Mouse (Mus musculus) liver, embryonic 12.5 days (tissue): ENCODE measurements around the gene Gm10964. TPM values are rescaled to one million over a fixed set of nuclear protein-coding genes. Genes with fewer than 3 reads are reported as not detected.

Experiments used
- ATAC-seq: fragments of 200-750 bp; cut with Nextera tagmentation; 2 replicates; pipeline ENCODE4 v1.8.0; 2017; ENCODE audit warnings: moderate number of reproducible peaks, mild to moderate bottlenecking, moderate library complexity
- H3K27ac ChIP-seq: fragments of 300-500 bp; sonication (generic); 2 replicates; pipeline ENCODE4 v1.5.1; 2016; ENCODE audit warnings: mild to moderate bottlenecking
- H3K27me3 ChIP-seq: fragments of 300-500 bp; sonication (generic); replicated peaks from 2 replicates; pipeline ENCODE4 v1.6.1; 2016; ENCODE audit warnings: mild to moderate bottlenecking, moderate library complexity
- H3K36me3 ChIP-seq: fragments of 300-500 bp; sonication (generic); 2 replicates; pipeline ENCODE4 v1.6.1; 2016; ENCODE audit warnings: mild to moderate bottlenecking, moderate library complexity
- H3K4me1 ChIP-seq: fragments of 300-500 bp; sonication (generic); 2 replicates; pipeline ENCODE4 v1.6.1; 2016
- H3K4me2 ChIP-seq: fragments of 300-500 bp; sonication (generic); 2 replicates; pipeline ENCODE4 v1.6.1; 2016; ENCODE audit warnings: mild to moderate bottlenecking, moderate library complexity
- H3K4me3 ChIP-seq: fragments of 300-500 bp; sonication (generic); 2 replicates; pipeline ENCODE4 v1.5.1; 2016; ENCODE audit warnings: mild to moderate bottlenecking, moderate library complexity
- H3K9ac ChIP-seq: fragments of 300-500 bp; sonication (generic); 2 replicates; pipeline ENCODE4 v1.6.1; 2016; ENCODE audit warnings: mild to moderate bottlenecking, moderate library complexity
- H3K9me3 ChIP-seq: fragments of 300-500 bp; sonication (generic); replicated peaks from 2 replicates; pipeline ENCODE4 v1.6.1; 2016; ENCODE audit warnings: mild to moderate bottlenecking, moderate library complexity
- WGBS: fragments of 180-500 bp; shearing (Covaris S2); methylation state at CpG from one replicate; pipeline ENCODE4 v1.1.7; 2016; ENCODE audit not compliant: insufficient replicate concordance; 5-methylcytosine and 5-hydroxymethylcytosine counted together
- polyA plus RNA-seq: library from polyadenylated mRNA; unstranded; fragments of >200 nt; fragmentation: Nextera tagmentation; extraction: Ambion mirVana; gene quantifications from 2 replicates; pipeline ENCODE4 v1.2.1, GENCODE M21; 2016

Gm10964 gene
- polyA plus RNA-seq, result not detected in 2 replicates

- no peak for ATAC-seq
Measured at GRCm38 (mm10) chr3:103739329-103739728, at the start of gene Gm10964. TSS of gene Gm10964 (plus strand) at chr3:103739366.

GRCm38 (mm10) chr3:103690506-103690905 is 48.7 kb upstream of the Gm10964 start:
- H3K4me1 ChIP-seq, result no peaks in the 10 kb centered on the region
- ATAC-seq, result no peak
- no peak overlapping the region for H3K9ac ChIP-seq
- H3K27ac ChIP-seq, result no peak overlapping the region
- no peak overlapping the region for H3K4me2 ChIP-seq
- H3K9me3 ChIP-seq, result no peaks in the 10 kb centered on the region
- H3K4me3 ChIP-seq, result no peak overlapping the region
- no peaks in the 10 kb centered on the region for H3K36me3 ChIP-seq
- H3K27me3 ChIP-seq, result no peaks in the 10 kb centered on the region
- WGBS, result 58% methylated on average over 3 of the region's 3 CpGs

More at GRCm38 (mm10) chr3:103739329-103739728, at the start of gene Gm10964:
- Histone ChIP-seq H3K9ac (0 out of 2 replicates have a peak within 1 kb of the TSS, but pooled peaks have one; percentile 28), H3K9me3 (no peaks in the 10 kb centered on the region), H3K4me1 (peaks cover 22% of the 10 kb centered on the region), H3K4me3 (peak within 1 kb of the TSS; percentile 27), H3K4me2 (peak within 1 kb of the TSS; percentile 64), H3K36me3 (peaks cover 45% of the 10 kb centered on the region), H3K27me3 (no peaks in the 10 kb centered on the region), H3K27ac (0 out of 2 replicates have a peak within 1 kb of the TSS, but pooled peaks have one; percentile 53)
- 93% methylated on average over 1 of the region's 1 CpGs for WGBS

GRCm38 (mm10) chr3:103695556-103695955 is 43.6 kb upstream of the Gm10964 start:
- no peaks in the 10 kb centered on the region for H3K9me3 ChIP-seq
- WGBS, result 43% methylated on average over 3 of the region's 3 CpGs
- no peak overlapping the region for H3K9ac ChIP-seq
- no peak overlapping the region for H3K4me2 ChIP-seq
- no peak for ATAC-seq
- H3K27ac ChIP-seq, result no peak overlapping the region
- no peaks in the 10 kb centered on the region for H3K27me3 ChIP-seq
- H3K4me1 ChIP-seq, result no peaks in the 10 kb centered on the region
- no peaks in the 10 kb centered on the region for H3K36me3 ChIP-seq
- no peak overlapping the region for H3K4me3 ChIP-seq

GRCm38 (mm10) chr3:103696388-103696925 is 42.7 kb upstream of the Gm10964 start:
- Histone ChIP-seq H3K9me3 (no peaks in the 10 kb centered on the region), H3K4me3 (no peak overlapping the region), H3K4me1 (no peaks in the 10 kb centered on the region), H3K9ac (no peak overlapping the region), H3K4me2 (no peak overlapping the region), H3K36me3 (no peaks in the 10 kb centered on the region), H3K27me3 (no peaks in the 10 kb centered on the region), H3K27ac (no peak overlapping the region)
- no peak for ATAC-seq
- 87% methylated on average over 1 of the region's 1 CpGs for WGBS

- no peaks in the 10 kb centered on the region for H3K4me1 ChIP-seq
- no peak overlapping the region for H3K9ac ChIP-seq
- no peak overlapping the region for H3K27ac ChIP-seq
- no peak for ATAC-seq
- H3K27me3 ChIP-seq, result no peaks in the 10 kb centered on the region
- no peak overlapping the region for H3K4me2 ChIP-seq
- H3K36me3 ChIP-seq, result no peaks in the 10 kb centered on the region
- WGBS, result 64% methylated on average over 6 of the region's 6 CpGs
- H3K9me3 ChIP-seq, result no peaks in the 10 kb centered on the region
- H3K4me3 ChIP-seq, result no peak overlapping the region
Measured at GRCm38 (mm10) chr3:103704661-103705060, 34.5 kb upstream of the Gm10964 start.

GRCm38 (mm10) chr3:103705426-103705825 is 33.7 kb upstream of the Gm10964 start:
- no peaks in the 10 kb centered on the region for H3K27me3 ChIP-seq
- H3K9me3 ChIP-seq, result no peaks in the 10 kb centered on the region
- no peak overlapping the region for H3K4me3 ChIP-seq
- no peak overlapping the region for H3K27ac ChIP-seq
- H3K4me1 ChIP-seq, result no peaks in the 10 kb centered on the region
- H3K4me2 ChIP-seq, result no peak overlapping the region
- no peak for ATAC-seq
- no peaks in the 10 kb centered on the region for H3K36me3 ChIP-seq
- H3K9ac ChIP-seq, result no peak overlapping the region
- WGBS, result 74% methylated on average over 12 of the region's 12 CpGs

- H3K4me2 ChIP-seq, result no peak overlapping the region
- no peaks in the 10 kb centered on the region for H3K4me1 ChIP-seq
- no peak overlapping the region for H3K9ac ChIP-seq
- no peaks in the 10 kb centered on the region for H3K9me3 ChIP-seq
- H3K4me3 ChIP-seq, result no peak overlapping the region
- H3K36me3 ChIP-seq, result no peaks in the 10 kb centered on the region
- H3K27ac ChIP-seq, result no peak overlapping the region
- no peak for ATAC-seq
- no peaks in the 10 kb centered on the region for H3K27me3 ChIP-seq
- WGBS, result 68% methylated on average over 5 of the region's 5 CpGs
Measured at GRCm38 (mm10) chr3:103709470-103710040, 29.6 kb upstream of the Gm10964 start.

- WGBS, result 84% methylated on average over 4 of the region's 4 CpGs
Measured at GRCm38 (mm10) chr3:103712196-103712595, 27.0 kb upstream of the Gm10964 start.

GRCm38 (mm10) chr3:103714236-103714875 is 24.8 kb upstream of the Gm10964 start:
- no peak overlapping the region for H3K9ac ChIP-seq
- no peak overlapping the region for H3K4me2 ChIP-seq
- WGBS, result 64% methylated on average over 7 of the region's 7 CpGs
- ATAC-seq, result no peak
- no peak overlapping the region for H3K27ac ChIP-seq
- H3K36me3 ChIP-seq, result no peaks in the 10 kb centered on the region
- no peaks in the 10 kb centered on the region for H3K4me1 ChIP-seq
- H3K9me3 ChIP-seq, result no peaks in the 10 kb centered on the region
- no peak overlapping the region for H3K4me3 ChIP-seq
- no peaks in the 10 kb centered on the region for H3K27me3 ChIP-seq

More at GRCm38 (mm10) chr3:103712196-103712595, 27.0 kb upstream of the Gm10964 start:
- H3K9ac ChIP-seq, result no peak overlapping the region
- H3K27me3 ChIP-seq, result no peaks in the 10 kb centered on the region
- H3K4me1 ChIP-seq, result no peaks in the 10 kb centered on the region
- no peak overlapping the region for H3K27ac ChIP-seq
- no peaks in the 10 kb centered on the region for H3K36me3 ChIP-seq
- no peaks in the 10 kb centered on the region for H3K9me3 ChIP-seq
- no peak overlapping the region for H3K4me3 ChIP-seq
- H3K4me2 ChIP-seq, result no peak overlapping the region
- ATAC-seq, result no peak

GRCm38 (mm10) chr3:103714942-103715341 is 24.2 kb upstream of the Gm10964 start:
- Histone ChIP-seq H3K27me3 (no peaks in the 10 kb centered on the region), H3K4me1 (no peaks in the 10 kb centered on the region), H3K9me3 (no peaks in the 10 kb centered on the region), H3K4me2 (no peak overlapping the region), H3K4me3 (no peak overlapping the region), H3K9ac (no peak overlapping the region), H3K36me3 (no peaks in the 10 kb centered on the region), H3K27ac (no peak overlapping the region)
- no peak for ATAC-seq
- 67% methylated on average over 8 of the region's 8 CpGs for WGBS

GRCm38 (mm10) chr3:103715762-103716693 is 23.1 kb upstream of the Gm10964 start:
- no peak for ATAC-seq
- H3K27me3 ChIP-seq, result no peaks in the 10 kb centered on the region
- no peak overlapping the region for H3K9ac ChIP-seq
- H3K36me3 ChIP-seq, result no peaks in the 10 kb centered on the region
- H3K27ac ChIP-seq, result no peak overlapping the region
- H3K4me3 ChIP-seq, result no peak overlapping the region
- H3K4me2 ChIP-seq, result no peak overlapping the region
- 64% methylated on average over 11 of the region's 11 CpGs for WGBS
- H3K4me1 ChIP-seq, result no peaks in the 10 kb centered on the region
- H3K9me3 ChIP-seq, result no peaks in the 10 kb centered on the region
